Mouse (Mus musculus): ENCODE results near the gene Bend7.

DNA sequence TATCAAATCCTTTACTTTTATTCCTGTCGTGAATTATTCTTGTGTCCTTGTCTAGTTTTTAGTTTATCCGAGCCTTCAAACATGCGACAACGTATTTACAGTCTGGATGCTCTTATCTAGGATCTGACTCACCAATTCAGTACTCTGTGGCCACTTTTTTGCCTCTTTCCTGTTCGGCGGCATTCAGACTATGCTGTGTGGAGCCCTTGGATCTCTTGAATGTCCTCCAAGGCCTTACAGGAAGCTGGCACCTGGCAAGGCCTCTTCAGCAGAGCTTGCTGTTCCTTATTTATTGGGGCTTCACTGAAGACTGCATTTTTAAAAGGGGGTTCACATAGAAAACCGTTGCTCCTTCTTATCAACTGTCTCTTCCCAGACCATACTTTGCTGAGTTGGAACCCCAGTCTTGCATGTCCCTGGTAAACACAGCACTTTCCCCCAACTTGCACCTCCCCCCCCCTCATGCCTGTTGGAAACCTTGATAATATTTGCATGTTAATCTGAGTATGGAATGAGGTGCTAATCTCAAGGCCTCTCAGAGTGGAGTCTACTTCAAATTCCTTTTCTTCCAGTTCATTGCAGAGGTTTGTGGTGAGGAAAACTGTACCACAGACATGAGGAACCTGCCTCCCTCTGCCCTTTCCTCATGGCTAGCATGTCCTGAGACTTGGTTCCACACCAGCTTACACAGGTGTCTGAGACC lies 18.6 kb downstream of the Bend7 start:
- no peak for TF ChIP-seq CTCF (IDR thresholded peaks at IDR 0.05; ENCODE audit: control insufficient read depth, insufficient read depth, insufficient replicate concordance, low read depth, low read length)
- no peak for TF ChIP-seq POLR2A (IDR thresholded peaks at IDR 0.05; ENCODE audit: control insufficient read depth, low read depth, low read length)

Data from testis, adult 2 months (tissue).